Mouse (Mus musculus) erythroid progenitor cell, adult 5-6 weeks (primary cell): Measurements from ENCODE around the gene Opcml. TPM values are rescaled to one million over a fixed set of nuclear protein-coding genes. Genes with fewer than 3 reads are reported as not detected.

Experiments
- ATAC-seq: replicated peaks from 2 replicates; pipeline ENCODE4 v1.8.0; 2016; ENCODE audit warnings: moderate number of reproducible peaks, mild to moderate bottlenecking, moderate TSS enrichment, inconsistent platforms; ENCODE audit not compliant: poor library complexity, low FRiP score, severe bottlenecking
- total RNA-seq, 2 experiments: library from RNA; stranded (forward) in 1 of 2; stranded (reverse) in 1 of 2; fragments of 150-400 nt in 1 of 2; fragments of 186-747, 209-891 nt in 1 of 2; gene quantifications; 2 replicates each; pipeline versions ENCODE4 v1.2.3 to v1.2.4; 2015 to 2017; ENCODE audit warnings: low replicate concordance in 2 of 2

Opcml gene
- total RNA-seq, 2 experiments from 2014 or later: not detected

GRCm38 (mm10) chr9:28569041-28569522 is 778.5 kb downstream of the Opcml start:
- no peak for ATAC-seq

- no peak for ATAC-seq
These were observed 779.2 kb downstream of the Opcml start for GRCm38 (mm10) chr9:28569776-28570175.

GRCm38 (mm10) chr9:28571682-28572081 is 781.1 kb downstream of the Opcml start:
- no peak for ATAC-seq

- no peak for ATAC-seq
These were observed 781.7 kb downstream of the Opcml start for GRCm38 (mm10) chr9:28572136-28572774.

- no peak for ATAC-seq
These were observed 788.2 kb downstream of the Opcml start for GRCm38 (mm10) chr9:28578730-28579129.

- ATAC-seq: no peak
These were observed 796.7 kb downstream of the Opcml start for GRCm38 (mm10) chr9:28587253-28587652.

- ATAC-seq: no peak
These were observed 797.3 kb downstream of the Opcml start for GRCm38 (mm10) chr9:28587857-28588388.

GRCm38 (mm10) chr9:28588488-28588887 is 797.9 kb downstream of the Opcml start:
- ATAC-seq: no peak

- no peak for ATAC-seq
These were observed 801.6 kb downstream of the Opcml start for GRCm38 (mm10) chr9:28592208-28592607.

- ATAC-seq: no peak
These were observed 804.5 kb downstream of the Opcml start for GRCm38 (mm10) chr9:28595062-28595461.

- ATAC-seq: no peak
These were observed 815.0 kb downstream of the Opcml start for GRCm38 (mm10) chr9:28605561-28605960.

GRCm38 (mm10) chr9:28613683-28614620 is 823.4 kb downstream of the Opcml start:
- no peak for ATAC-seq

- ATAC-seq: no peak
These were observed 824.9 kb downstream of the Opcml start for GRCm38 (mm10) chr9:28615447-28615846.

GRCm38 (mm10) chr9:28617666-28618065 is 827.1 kb downstream of the Opcml start:
- ATAC-seq: no peak

GRCm38 (mm10) chr9:28618186-28618892 is 827.8 kb downstream of the Opcml start:
- ATAC-seq: no peak

GRCm38 (mm10) chr9:28621939-28622338 is 831.4 kb downstream of the Opcml start:
- no peak for ATAC-seq

GRCm38 (mm10) chr9:28624870-28625269 is 834.3 kb downstream of the Opcml start:
- ATAC-seq: no peak

- ATAC-seq: no peak
These were observed 852.2 kb downstream of the Opcml start for GRCm38 (mm10) chr9:28642766-28643165.

- ATAC-seq: no peak
These were observed 853.5 kb downstream of the Opcml start for GRCm38 (mm10) chr9:28644063-28644462.

GRCm38 (mm10) chr9:28650089-28650488 is 859.5 kb downstream of the Opcml start:
- no peak for ATAC-seq
